Mouse (Mus musculus) MEL (cell line): ENCODE measurements around the gene Crlf2. TPM values are rescaled to one million over a fixed set of nuclear protein-coding genes. Genes with fewer than 3 reads are reported as not detected.

ENCODE experiments used
- DNase-seq: peaks from one replicate; pipeline ENCODE4 v3.0.0; 2011; ENCODE audit warnings: low read depth, low spot score
- H3K27ac ChIP-seq: 2 replicates; pipeline ENCODE4 v1.5.1; 2012; ENCODE audit warnings: low read depth, mild to moderate bottlenecking, control low read depth, low read length, moderate library complexity; ENCODE audit not compliant: control insufficient read depth
- H3K27me3 ChIP-seq, 2 experiments: fragments of 150-350 bp in 1 of 2; sonication (generic) in 1 of 2; 2 replicates each; pipeline ENCODE4 v1.6.1; 2012; ENCODE audit warnings: low read length in 2 of 2, mild to moderate bottlenecking in 2 of 2, improper control_type of control experiment in 1 of 2, moderate library complexity in 1 of 2; ENCODE audit not compliant: insufficient read depth in 2 of 2, control insufficient read depth in 1 of 2
- H3K36me3 ChIP-seq, 2 experiments: 2 replicates each; pipeline ENCODE4 v1.6.1; 2012 to 2014; ENCODE audit warnings: low read length in 2 of 2, improper control_type of control experiment in 1 of 2, inconsistent platforms in 1 of 2, mild to moderate bottlenecking in 1 of 2; ENCODE audit not compliant: insufficient read depth in 2 of 2, control insufficient read depth in 1 of 2
- H3K4me1 ChIP-seq, 2 experiments: fragments of 150-350 bp in 1 of 2; sonication (generic) in 1 of 2; 2 replicates each; pipeline ENCODE4 v1.6.1; 2012; ENCODE audit warnings: low read length in 2 of 2, improper control_type of control experiment in 1 of 2, mild to moderate bottlenecking in 1 of 2; ENCODE audit not compliant: insufficient read depth in 2 of 2, control insufficient read depth in 1 of 2
- H3K4me3 ChIP-seq, 2 experiments: fragments of 150-350 bp in 1 of 2; sonication (generic) in 1 of 2; 2 replicates each; pipeline ENCODE4 v1.5.1; 2012; ENCODE audit warnings: low read depth in 2 of 2, low read length in 2 of 2, mild to moderate bottlenecking in 2 of 2, moderate library complexity in 2 of 2, control low read depth in 1 of 2, improper control_type of control experiment in 1 of 2; ENCODE audit not compliant: control insufficient read depth in 1 of 2, insufficient read depth in 1 of 2
- H3K79me2 ChIP-seq: 2 replicates; pipeline ENCODE4 v1.6.1; 2012; ENCODE audit warnings: mild to moderate bottlenecking, low read length, moderate library complexity; ENCODE audit not compliant: control insufficient read depth, poor library complexity, insufficient read depth
- H3K9ac ChIP-seq: 2 replicates; pipeline ENCODE4 v1.6.1; 2012; ENCODE audit warnings: low read depth, mild to moderate bottlenecking, control low read depth, low read length, moderate library complexity; ENCODE audit not compliant: control insufficient read depth, poor library complexity, severe bottlenecking
- H3K9me3 ChIP-seq: fragments of 150-350 bp; sonication (generic); replicated peaks from 2 replicates; pipeline ENCODE4 v1.6.1; 2012; ENCODE audit warnings: mild to moderate bottlenecking, low read length, improper control_type of control experiment, moderate library complexity; ENCODE audit not compliant: insufficient read depth
- CHD1 ChIP-seq: IDR thresholded peaks from 2 replicates; pipeline ENCODE4 v1.6.1; 2012; ENCODE audit warnings: low read depth, mild to moderate bottlenecking, inconsistent platforms, low read length, improper control_type of control experiment
- CTCF ChIP-seq, 3 experiments: IDR thresholded peaks in 2 of 3; conservative IDR thresholded peaks in 1 of 3; 2 replicates each; pipeline ENCODE4 v1.5.1; 2011 to 2012; ENCODE audit warnings: low read length in 3 of 3, low read depth in 2 of 3, mild to moderate bottlenecking in 2 of 3, improper control_type of control experiment in 1 of 3, inconsistent platforms in 1 of 3, mixed read lengths in 1 of 3, moderate library complexity in 1 of 3; ENCODE audit not compliant: control insufficient read depth in 1 of 3, insufficient read depth in 1 of 3, poor library complexity in 1 of 3, severe bottlenecking in 1 of 3
- E2F4 ChIP-seq: IDR thresholded peaks from 2 replicates; pipeline ENCODE4 v1.6.1; 2011; ENCODE audit warnings: low read depth, low read length, improper control_type of control experiment, borderline replicate concordance
- ELF1 ChIP-seq: IDR thresholded peaks from 2 replicates; pipeline ENCODE4 v1.6.1; 2014; ENCODE audit warnings: low read depth, mild to moderate bottlenecking, inconsistent platforms, low read length, improper control_type of control experiment, moderate library complexity
- ETS1 ChIP-seq: IDR thresholded peaks from 2 replicates; pipeline ENCODE4 v1.6.1; 2012; ENCODE audit warnings: low read depth, mild to moderate bottlenecking, inconsistent platforms, low read length, improper control_type of control experiment, moderate library complexity
- GABPA ChIP-seq: IDR thresholded peaks from 2 replicates; pipeline ENCODE4 v1.6.1; 2012; ENCODE audit warnings: low read depth, mild to moderate bottlenecking, inconsistent platforms, low read length, improper control_type of control experiment, moderate library complexity
- HCFC1 ChIP-seq: IDR thresholded peaks from 2 replicates; pipeline ENCODE4 v1.6.1; 2012; ENCODE audit warnings: low read depth, mild to moderate bottlenecking, inconsistent platforms, low read length, improper control_type of control experiment, moderate library complexity
- JUND ChIP-seq: IDR thresholded peaks from 2 replicates; pipeline ENCODE4 v1.6.1; 2011; ENCODE audit warnings: low read depth, mild to moderate bottlenecking, improper control_type of control experiment, low read length
- MAZ ChIP-seq: IDR thresholded peaks from 2 replicates; pipeline ENCODE4 v1.6.1; 2012; ENCODE audit warnings: low read depth, mild to moderate bottlenecking, inconsistent platforms, low read length, improper control_type of control experiment
- NRF1 ChIP-seq: IDR thresholded peaks from 2 replicates; pipeline ENCODE4 v1.6.1; 2014; ENCODE audit warnings: low read depth, mild to moderate bottlenecking, inconsistent platforms, low read length, improper control_type of control experiment, moderate library complexity; ENCODE audit not compliant: poor library complexity, insufficient read depth, severe bottlenecking
- POLR2A ChIP-seq, 2 experiments: IDR thresholded peaks; 2 replicates each; pipeline ENCODE4 v1.6.1; 2011 to 2012; ENCODE audit warnings: low read length in 2 of 2, mild to moderate bottlenecking in 2 of 2, control low read depth in 1 of 2, improper control_type of control experiment in 1 of 2, low read depth in 1 of 2, moderate library complexity in 1 of 2; ENCODE audit not compliant: control insufficient read depth in 1 of 2, insufficient read depth in 1 of 2, poor library complexity in 1 of 2
- POLR2AphosphoS5 ChIP-seq: IDR thresholded peaks from 2 replicates; pipeline ENCODE4 v1.6.1; 2012; ENCODE audit warnings: low read depth, borderline replicate concordance, mild to moderate bottlenecking, inconsistent platforms, low read length, moderate library complexity, mixed read lengths
- RCOR1 ChIP-seq: IDR thresholded peaks from 2 replicates; pipeline ENCODE4 v1.6.1; 2012; ENCODE audit warnings: low read depth, mild to moderate bottlenecking, inconsistent platforms, low read length, improper control_type of control experiment
- SIN3A ChIP-seq: IDR thresholded peaks from 2 replicates; pipeline ENCODE4 v1.6.1; 2012; ENCODE audit warnings: low read length, improper control_type of control experiment, inconsistent platforms
- polyA plus RNA-seq, 2 experiments: library from polyadenylated mRNA; stranded (reverse) in 1 of 2; unstranded in 1 of 2; fragments of >175 nt in 1 of 2; fragments of >200 nt in 1 of 2; gene quantifications; 2 replicates each; pipeline versions ENCODE4 v1.2.1 to v1.2.4; 2012; ENCODE audit warnings: low replicate concordance in 2 of 2, low read depth in 1 of 2; ENCODE audit not compliant: insufficient read length in 2 of 2, insufficient read depth in 1 of 2, missing spikeins in 1 of 2
- total RNA-seq: library from RNA; depleted of rRNA; stranded (reverse); fragments of 300-350 nt; gene quantifications from 2 replicates; pipeline ENCODE4 v1.2.3, GENCODE M21; 2012

Crlf2 gene
- total and polyA plus RNA-seq, 3 experiments: 11.1 to 14.1 TPM; not detected in 1

DNA sequence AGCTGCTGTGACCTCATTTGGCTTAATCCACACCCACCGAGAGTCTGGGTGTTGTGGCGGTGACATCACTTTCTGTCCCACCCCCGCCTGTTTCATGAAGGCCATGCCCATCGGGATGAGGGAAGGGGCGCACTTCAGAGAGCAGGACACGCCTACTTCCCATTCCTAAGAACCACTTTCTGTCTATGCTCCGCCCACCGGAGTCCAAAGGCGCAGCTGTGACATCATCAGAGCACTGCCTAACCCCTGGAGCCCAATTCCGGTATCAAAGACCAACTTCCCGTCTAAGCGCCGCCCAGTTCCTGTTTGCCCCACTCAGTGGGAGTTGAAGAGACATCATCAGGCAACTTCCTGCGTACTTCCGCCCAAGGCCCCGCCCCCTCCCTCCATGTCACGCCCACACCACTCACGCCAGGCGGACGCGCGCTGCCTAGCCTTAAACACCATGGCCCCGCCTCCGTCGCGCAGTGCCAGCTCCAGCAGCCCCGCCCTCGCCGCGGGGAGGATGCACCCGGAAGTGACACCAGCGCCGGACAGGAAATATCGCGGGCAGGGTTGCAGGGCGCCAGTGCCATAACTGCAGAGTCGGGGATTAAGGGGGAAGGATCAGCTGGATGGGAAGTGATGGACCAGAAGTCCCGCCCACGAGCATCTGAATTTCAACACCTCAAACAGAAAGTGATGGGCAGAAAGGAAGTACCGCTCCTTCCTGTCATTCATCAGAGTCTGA is 2.0 kb downstream of the Crlf2 start (continued):
- TF ChIP-seq NRF1 (no peak), SIN3A (peak; percentile 54; the same call in 1 of the 2 replicates), RCOR1 (no peak), HCFC1 (peak; percentile 76; the same call in 1 of the 2 replicates), GABPA (peak; percentile 58; the same call in 1 of the 2 replicates), JUND (no peak), CTCF (IDR thresholded peaks at IDR 0.05 in 2 of 3, conservative IDR thresholded peaks at IDR 0.05 in 1 of 3; ENCODE audit: control insufficient read depth in 1 of 3, insufficient read depth in 1 of 3, low read depth in 2 of 3, low read length in 3 of 3, poor library complexity in 1 of 3, severe bottlenecking in 1 of 3) (no peak), E2F4 (no peak), CHD1 (no peak), POLR2AphosphoS5 (no peak)

DNA sequence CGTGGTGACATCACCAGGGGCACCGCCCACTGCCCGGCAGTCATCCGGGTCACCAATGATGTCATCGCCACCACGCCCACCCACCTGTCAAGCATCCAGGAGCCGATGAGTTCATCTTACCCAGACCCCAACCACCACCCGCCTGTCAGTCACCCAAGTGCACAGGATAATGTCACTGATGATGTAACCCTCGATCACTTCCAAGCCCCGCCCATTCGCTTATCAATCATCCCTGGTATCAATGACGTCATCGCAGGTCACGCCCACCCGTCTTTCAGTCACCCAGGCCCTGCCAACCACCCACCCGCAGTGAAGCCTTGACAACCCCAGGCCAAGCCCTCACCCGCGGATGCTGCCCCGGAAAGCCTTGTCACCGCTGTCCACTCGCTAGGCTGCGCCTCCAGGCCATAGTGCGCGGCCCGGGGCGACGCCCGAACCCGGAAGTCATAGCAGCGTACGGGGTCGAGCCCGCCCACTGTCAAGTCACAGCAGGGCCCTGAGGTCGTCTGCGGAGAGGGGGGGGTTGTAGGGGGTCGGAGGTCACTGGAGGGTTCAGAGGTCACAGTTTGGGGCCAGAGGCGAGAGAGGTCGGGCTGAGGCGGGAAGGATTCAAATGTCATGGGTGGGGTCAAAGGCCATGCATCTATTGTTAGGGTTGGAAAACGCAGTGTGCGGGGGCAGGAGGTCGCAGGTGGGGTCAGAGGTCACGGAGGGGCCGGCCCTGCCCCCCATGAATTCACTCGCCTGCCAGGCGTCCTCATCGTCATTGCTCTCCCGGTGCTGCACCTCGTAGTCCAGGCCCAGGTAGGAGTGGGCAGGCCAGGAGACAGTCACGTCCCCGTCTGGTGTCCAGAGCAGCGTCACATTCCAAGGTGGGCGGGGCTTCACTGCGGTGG is 2.9 kb downstream of the Crlf2 start:
- Histone ChIP-seq H3K79me2 (peaks cover 2% of the 10 kb centered on the region; the same call in 1 of the 2 replicates), H3K27ac (peak overlapping the region; percentile 94), H3K4me3 (peak overlapping the region in 1 of 2 experiments; percentile 61; a peak in 2 of 4 replicates), H3K27me3 (no peaks in the 10 kb centered on the region), H3K36me3 (no peaks in the 10 kb centered on the region), H3K4me1 (no peaks in the 10 kb centered on the region), H3K9ac (no peak overlapping the region), H3K9me3 (no peaks in the 10 kb centered on the region)
- TF ChIP-seq ETS1 (no peak), POLR2A (IDR thresholded peaks at IDR 0.05; ENCODE audit: control insufficient read depth in 1 of 2, insufficient read depth in 1 of 2, low read depth in 1 of 2, low read length in 2 of 2, poor library complexity in 1 of 2) (no peak), MAZ (no peak), HCFC1 (no peak), ELF1 (no peak), E2F4 (no peak)
- peak; percentile 21 for DNase-seq

DNA sequence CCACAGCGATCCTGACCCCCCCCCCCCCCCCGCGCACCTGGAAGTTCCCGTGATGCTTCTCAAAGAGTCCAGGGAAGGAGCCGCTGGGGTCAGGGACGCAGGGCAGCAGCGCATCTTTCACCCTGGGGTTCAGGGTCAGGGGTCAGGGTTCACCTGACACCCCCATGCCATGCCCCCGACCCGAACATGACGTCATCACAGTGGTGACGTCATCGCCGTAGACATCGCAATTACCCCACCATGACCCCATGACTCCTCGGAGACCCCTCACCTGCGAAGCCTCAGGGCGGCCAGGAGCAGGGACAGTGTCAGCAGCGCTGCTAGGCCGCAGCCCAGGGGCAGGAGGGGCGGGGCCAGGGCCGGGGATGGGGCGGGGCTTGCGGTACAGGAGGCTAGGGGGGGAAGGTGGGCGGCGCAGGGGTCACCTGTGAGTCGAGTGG is 3.5 kb downstream of the Crlf2 start:
- no peak overlapping the region for H3K9ac ChIP-seq
- no peaks in the 10 kb centered on the region for H3K9me3 ChIP-seq
- no peak for TF ChIP-seq RCOR1
- no peak for TF ChIP-seq CTCF (IDR thresholded peaks at IDR 0.05 in 2 of 3, conservative IDR thresholded peaks at IDR 0.05 in 1 of 3; ENCODE audit: control insufficient read depth in 1 of 3, insufficient read depth in 1 of 3, low read depth in 2 of 3, low read length in 3 of 3, poor library complexity in 1 of 3, severe bottlenecking in 1 of 3)
- TF ChIP-seq MAZ: no peak
- no peaks in the 10 kb centered on the region for H3K27me3 ChIP-seq
- no peak for DNase-seq
- no peak overlapping the region for H3K4me3 ChIP-seq
- H3K79me2 ChIP-seq: peaks cover 2% of the 10 kb centered on the region; the same call in 1 of the 2 replicates
- no peaks in the 10 kb centered on the region for H3K36me3 ChIP-seq
- H3K4me1 ChIP-seq: no peaks in the 10 kb centered on the region
- H3K27ac ChIP-seq: no peak overlapping the region
